Mouse (Mus musculus) CD4-positive naive resting alpha-beta T cell, adult 57 days (primary cell): ENCODE measurements around the gene Dazl. TPM values are rescaled to one million over a fixed set of nuclear protein-coding genes. Genes with fewer than 3 reads are reported as not detected.

Source experiments
- total RNA-seq: library from RNA; stranded (reverse); gene quantifications from one replicate; pipeline ENCODE4 v1.2.4, GENCODE M21; 2023

Dazl gene
- total RNA-seq, result not detected

GRCm38 (mm10) chr17:50293241-50293731, at the start of gene Dazl:
Gene Dazl (minus strand): TSS chr17:50293636.

Other genes starting within 250 kb of the Dazl start
- gene Rftn1, start 103.0 kb downstream of the Dazl start, total RNA-seq, result 84.5 TPM
- gene Plcl2, start 215.8 kb upstream of the Dazl start, total RNA-seq, result 90.3 TPM